Mouse (Mus musculus) CD4-positive, CD25-positive, alpha-beta regulatory T cell, adult 4 months (primary cell): Measurements from ENCODE around the gene Gm49416. TPM values are rescaled to one million over a fixed set of nuclear protein-coding genes. Genes with fewer than 3 reads are reported as not detected.
"Not testable (repeated sequence)": the region's sequence is repeated elsewhere in the genome, so short reads cannot be mapped to it uniquely, and the experiment has no call there.

Experiments used
- ATAC-seq: one replicate; pipeline ENCODE4 v1.8.0; 2017
- polyA plus RNA-seq, 2 experiments: library from polyadenylated mRNA; unstranded; fragments of 100-300 nt; shearing (Covaris generic); gene quantifications; one replicate each; pipeline ENCODE4 v1.2.1; 2017

The Gm49416 gene
- polyA plus RNA-seq, 2 experiments from 2014 or later, result not detected

GRCm38 (mm10) chr19:8880311-8881033, 8.3 kb upstream of the Gm49416 start, which contains the start of gene Uqcc3:
Gene Uqcc3 (minus strand): TSS chr19:8880923.
- ATAC-seq, result peak; percentile 99

GRCm38 (mm10) chr19:8881034-8881392, 7.7 kb upstream of the Gm49416 start:
- peak; percentile 51 for ATAC-seq

GRCm38 (mm10) chr19:8883616-8884015, 5.1 kb upstream of the Gm49416 start, which contains the start of the genes Lbhd1 and Gm49403:
Gene Lbhd1 (plus strand): TSS chr19:8883732.
Gene Gm49403 (plus strand): TSS chr19:8883930.
- ATAC-seq, result no peak

GRCm38 (mm10) chr19:8886916-8887584, 1.7 kb upstream of the Gm49416 start:
- ATAC-seq, result no peak

- no peak for ATAC-seq
These were observed 902 bp upstream of the Gm49416 start for GRCm38 (mm10) chr19:8887585-8888463.

- ATAC-seq, result peak; percentile 38
These were observed 4.4 kb downstream of the Gm49416 start, which contains the start of gene Ints5 for GRCm38 (mm10) chr19:8892829-8893766. Gene Ints5 (plus strand): TSS chr19:8893005.

- ATAC-seq, result no peak
These were observed 6.8 kb downstream of the Gm49416 start for GRCm38 (mm10) chr19:8895397-8895960.

GRCm38 (mm10) chr19:8896231-8896630, 7.5 kb downstream of the Gm49416 start:
- not testable (repeated sequence) for ATAC-seq

- ATAC-seq, result not testable (repeated sequence)
These were observed 8.6 kb downstream of the Gm49416 start for GRCm38 (mm10) chr19:8897211-8897864.

GRCm38 (mm10) chr19:8897865-8898495, 9.3 kb downstream of the Gm49416 start, which contains the start of gene Ganab:
Gene Ganab (plus strand): TSS chr19:8898071.
- ATAC-seq, result peak; percentile 98

GRCm38 (mm10) chr19:8898576-8898975, 9.8 kb downstream of the Gm49416 start:
- ATAC-seq, result peak; percentile 19

GRCm38 (mm10) chr19:8899079-8899478, 10.4 kb downstream of the Gm49416 start:
- no peak for ATAC-seq

GRCm38 (mm10) chr19:8903412-8903811, 14.7 kb downstream of the Gm49416 start:
- no peak for ATAC-seq

- ATAC-seq, result no peak
These were observed 19.8 kb downstream of the Gm49416 start for GRCm38 (mm10) chr19:8908531-8908930.

- no peak for ATAC-seq
These were observed 23.1 kb downstream of the Gm49416 start for GRCm38 (mm10) chr19:8911810-8912209.

GRCm38 (mm10) chr19:8914212-8914611, 25.5 kb downstream of the Gm49416 start:
- ATAC-seq, result no peak

GRCm38 (mm10) chr19:8919000-8919399, 30.3 kb downstream of the Gm49416 start:
- ATAC-seq, result peak; percentile 38

- no peak for ATAC-seq
These were observed 31.0 kb downstream of the Gm49416 start for GRCm38 (mm10) chr19:8919684-8920072.

- peak; percentile 61 for ATAC-seq
These were observed 31.5 kb downstream of the Gm49416 start, which contains the start of gene B3gat3 for GRCm38 (mm10) chr19:8920073-8920736. Gene B3gat3 (plus strand): TSS chr19:8920374.
